Mouse (Mus musculus): ENCODE measurements around the gene Pip5k1c.

DNA sequence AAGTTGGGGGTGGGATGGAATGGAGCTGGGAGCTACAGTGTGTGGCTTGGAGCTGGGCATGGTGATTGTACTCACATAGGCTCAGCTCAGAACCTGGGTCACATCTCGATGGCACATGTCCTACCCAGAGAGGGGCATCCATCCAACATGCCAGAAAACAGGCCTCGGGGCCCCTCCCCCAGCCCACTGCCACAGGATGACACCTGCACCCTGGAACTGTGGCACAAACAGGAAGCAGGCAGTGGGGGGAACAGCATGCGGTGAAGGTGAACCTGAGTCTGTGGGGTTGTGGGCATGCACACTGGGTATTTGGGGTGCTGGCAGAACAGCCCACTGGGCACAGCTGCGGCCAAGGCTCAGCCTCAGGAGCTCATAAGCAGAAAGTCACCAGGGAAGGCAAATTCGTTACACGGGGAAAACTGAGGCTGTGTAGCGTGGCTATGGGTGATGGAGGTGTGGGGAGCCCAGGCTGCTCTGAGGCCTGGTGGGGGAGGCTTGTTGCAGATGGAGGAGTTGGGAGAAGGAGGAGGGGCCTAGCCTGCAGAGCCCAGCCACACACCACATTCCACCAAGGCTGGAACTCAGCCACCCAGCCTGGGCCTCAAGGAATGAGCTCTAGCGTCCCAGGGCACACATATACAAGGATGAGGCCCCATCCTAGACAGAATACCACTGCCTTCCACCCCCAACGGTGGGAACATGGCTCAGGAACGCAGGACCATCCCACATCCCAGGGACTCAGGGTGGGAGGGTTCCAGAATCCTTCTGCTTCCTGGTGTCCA lies 36.6 kb downstream of the Pip5k1c start:
- TF ChIP-seq POLR2A (IDR thresholded peaks at IDR 0.05; ENCODE audit: low read depth, low read length) = no peak
- TF ChIP-seq CTCF (conservative IDR thresholded peaks at IDR 0.05; ENCODE audit: insufficient read depth, insufficient read length, low read depth, low read length) = no peak
